Mouse (Mus musculus) forebrain, embryonic 14.5 days (tissue): ENCODE results near the gene Bmp8b. TPM values are rescaled to one million over a fixed set of nuclear protein-coding genes. Genes with fewer than 3 reads are reported as not detected.
"Not testable (repeated sequence)": the region's sequence is repeated elsewhere in the genome, so short reads cannot be mapped to it uniquely, and the experiment has no call there.

Experiments
- ATAC-seq: fragments of 200-750 bp; cut with Nextera tagmentation; 2 replicates; pipeline ENCODE4 v1.8.0; 2017; ENCODE audit warnings: mild to moderate bottlenecking, moderate library complexity
- DNase-seq: peaks from one replicate; pipeline ENCODE4 v3.0.0-alpha.2; 2015; ENCODE audit warnings: low spot score
- H3K27ac ChIP-seq: fragments of 300-500 bp; sonication (generic); 2 replicates; pipeline ENCODE4 v1.5.1; 2014; ENCODE audit warnings: low read depth, mild to moderate bottlenecking, control low read depth, low read length, moderate library complexity
- H3K27me3 ChIP-seq: fragments of 300-500 bp; sonication (generic); replicated peaks from 2 replicates; pipeline ENCODE4 v1.6.1; 2014; ENCODE audit warnings: low read length, control low read depth, mixed read lengths; ENCODE audit not compliant: control insufficient read depth, insufficient read depth
- H3K36me3 ChIP-seq: fragments of 300-500 bp; sonication (generic); 2 replicates; pipeline ENCODE4 v1.6.1; 2014; ENCODE audit warnings: low read length, control low read depth; ENCODE audit not compliant: control insufficient read depth, insufficient read depth
- H3K4me1 ChIP-seq: fragments of 300-500 bp; sonication (generic); 2 replicates; pipeline ENCODE4 v1.6.1; 2014; ENCODE audit warnings: antibody characterized with exemption, low read length, control low read depth; ENCODE audit not compliant: control insufficient read depth, insufficient read depth
- H3K4me2 ChIP-seq: fragments of 300-500 bp; sonication (generic); 2 replicates; pipeline ENCODE4 v1.6.1; 2014; ENCODE audit warnings: mild to moderate bottlenecking, control low read depth, low read length
- H3K4me3 ChIP-seq: fragments of 300-500 bp; sonication (generic); 2 replicates; pipeline ENCODE4 v1.5.1; 2014; ENCODE audit warnings: low read depth, low read length, control low read depth
- H3K9ac ChIP-seq: fragments of 300-500 bp; sonication (generic); 2 replicates; pipeline ENCODE4 v1.6.1; 2014; ENCODE audit warnings: mild to moderate bottlenecking, low read length, control low read depth, moderate library complexity
- H3K9me3 ChIP-seq: fragments of 300-500 bp; sonication (generic); replicated peaks from 2 replicates; pipeline ENCODE4 v1.6.1; 2016; ENCODE audit warnings: low read length, control low read depth, mixed read lengths; ENCODE audit not compliant: control insufficient read depth
- WGBS: fragments of 180-500 bp; shearing (Covaris S2); extraction: QIAGEN DNeasy Blood & Tissue Kit; methylation state at CpG from one replicate; pipeline ENCODE4 v1.1.7; 2014; 5-methylcytosine and 5-hydroxymethylcytosine counted together
- polyA plus RNA-seq: library from polyadenylated mRNA; unstranded; fragments of >200 nt; fragmentation: Nextera tagmentation; extraction: Ambion mirVana; gene quantifications from 2 replicates; pipeline ENCODE4 v1.2.1, GENCODE M21; 2014

Bmp8b gene
- polyA plus RNA-seq, 1 experiment from 2014 or later: 0.08 TPM

- H3K36me3 ChIP-seq, H3K9ac ChIP-seq, H3K4me1 ChIP-seq, H3K27ac ChIP-seq, H3K9me3 ChIP-seq, H3K27me3 ChIP-seq: not testable (repeated sequence)
- H3K4me2 ChIP-seq: peak overlapping the region; percentile 49
- peak overlapping the region; percentile 24 for H3K4me3 ChIP-seq
- peak; percentile 82 for ATAC-seq
- WGBS: 33% methylated on average over 21 of the region's 42 CpGs
- peak; percentile 24 for DNase-seq
Observed at GRCm38 (mm10) chr4:123116640-123117039, 11.7 kb downstream of the Bmp8b start.

- Histone ChIP-seq H3K9ac (no peak overlapping the region), H3K9me3 (no peaks in the 10 kb centered on the region), H3K4me3 (no peak overlapping the region), H3K4me1 (no peaks in the 10 kb centered on the region), H3K27me3 (no peaks in the 10 kb centered on the region), H3K4me2 (no peak overlapping the region), H3K36me3 (peaks cover 12% of the 10 kb centered on the region), H3K27ac (no peak overlapping the region)
- WGBS: 89% methylated on average over 2 of the region's 2 CpGs
- DNase-seq (no peak), ATAC-seq (no peak)
Observed at GRCm38 (mm10) chr4:123121286-123121685, 16.3 kb downstream of the Bmp8b start.

DNA sequence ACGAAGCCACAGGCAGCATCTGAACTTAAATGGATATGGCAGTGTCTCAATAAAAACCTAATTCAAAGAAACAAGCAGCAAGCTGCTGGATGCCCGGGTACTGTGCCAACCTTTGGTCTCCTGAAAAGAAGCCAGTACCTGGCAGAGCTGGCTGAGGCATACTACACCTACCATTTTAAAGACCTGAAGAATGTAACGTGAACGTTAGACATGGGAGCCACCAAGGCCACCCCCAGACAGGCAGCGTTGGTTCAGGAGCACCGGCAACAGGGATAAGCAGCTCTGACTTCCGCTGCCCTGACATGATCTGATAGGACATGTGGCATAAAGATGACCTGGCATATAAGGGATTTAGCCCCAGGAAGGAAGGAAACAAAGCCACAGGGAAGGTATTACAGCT, 21.7 kb downstream of the Bmp8b start:
- 94% methylated on average over 7 of the region's 7 CpGs for WGBS
- no peaks in the 10 kb centered on the region for H3K27me3 ChIP-seq
- no peaks in the 10 kb centered on the region for H3K9me3 ChIP-seq
- no peaks in the 10 kb centered on the region for H3K4me1 ChIP-seq
- H3K4me3 ChIP-seq: no peak overlapping the region
- DNase-seq (no peak), ATAC-seq (no peak)
- peaks cover 60% of the 10 kb centered on the region for H3K36me3 ChIP-seq
- H3K27ac ChIP-seq: no peak overlapping the region
- H3K4me2 ChIP-seq: no peak overlapping the region
- H3K9ac ChIP-seq: no peak overlapping the region

DNA sequence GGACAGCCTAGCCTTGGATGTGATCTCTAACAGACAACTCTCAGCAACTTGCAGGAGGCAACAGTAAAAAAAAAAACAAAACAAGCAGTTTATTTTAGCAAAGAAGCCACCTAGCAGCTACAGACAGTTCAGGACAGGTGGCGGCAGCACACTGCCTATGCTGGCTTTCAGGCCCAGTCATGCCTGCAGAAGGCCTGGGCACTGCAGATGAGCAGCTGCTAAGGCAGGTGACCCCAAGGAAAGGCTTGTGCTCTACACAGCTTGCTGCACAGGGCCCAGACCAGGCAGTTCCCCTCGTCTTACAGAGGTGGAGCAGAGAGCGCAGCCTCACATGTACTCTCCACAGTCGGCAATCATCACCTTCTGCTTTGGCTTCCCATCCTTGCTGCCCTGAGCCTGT, 22.1 kb downstream of the Bmp8b start:
- Histone ChIP-seq H3K9me3 (no peaks in the 10 kb centered on the region), H3K4me2 (no peak overlapping the region), H3K36me3 (peaks cover 64% of the 10 kb centered on the region), H3K9ac (no peak overlapping the region), H3K4me3 (no peak overlapping the region), H3K27ac (no peak overlapping the region), H3K4me1 (no peaks in the 10 kb centered on the region), H3K27me3 (no peaks in the 10 kb centered on the region)
- 89% methylated on average over 4 of the region's 4 CpGs for WGBS
- ATAC-seq: no peak
- no peak for DNase-seq

- peaks cover 38% of the 10 kb centered on the region for H3K36me3 ChIP-seq
- no peak overlapping the region for H3K9ac ChIP-seq
- no peak overlapping the region for H3K4me2 ChIP-seq
- DNase-seq (no peak), ATAC-seq (no peak)
- WGBS: 87% methylated on average over 3 of the region's 3 CpGs
- H3K4me1 ChIP-seq: peaks cover 12% of the 10 kb centered on the region
- no peaks in the 10 kb centered on the region for H3K27me3 ChIP-seq
- no peak overlapping the region for H3K27ac ChIP-seq
- no peaks in the 10 kb centered on the region for H3K9me3 ChIP-seq
- H3K4me3 ChIP-seq: no peak overlapping the region
Observed at GRCm38 (mm10) chr4:123137551-123137950, 32.6 kb downstream of the Bmp8b start.

DNA sequence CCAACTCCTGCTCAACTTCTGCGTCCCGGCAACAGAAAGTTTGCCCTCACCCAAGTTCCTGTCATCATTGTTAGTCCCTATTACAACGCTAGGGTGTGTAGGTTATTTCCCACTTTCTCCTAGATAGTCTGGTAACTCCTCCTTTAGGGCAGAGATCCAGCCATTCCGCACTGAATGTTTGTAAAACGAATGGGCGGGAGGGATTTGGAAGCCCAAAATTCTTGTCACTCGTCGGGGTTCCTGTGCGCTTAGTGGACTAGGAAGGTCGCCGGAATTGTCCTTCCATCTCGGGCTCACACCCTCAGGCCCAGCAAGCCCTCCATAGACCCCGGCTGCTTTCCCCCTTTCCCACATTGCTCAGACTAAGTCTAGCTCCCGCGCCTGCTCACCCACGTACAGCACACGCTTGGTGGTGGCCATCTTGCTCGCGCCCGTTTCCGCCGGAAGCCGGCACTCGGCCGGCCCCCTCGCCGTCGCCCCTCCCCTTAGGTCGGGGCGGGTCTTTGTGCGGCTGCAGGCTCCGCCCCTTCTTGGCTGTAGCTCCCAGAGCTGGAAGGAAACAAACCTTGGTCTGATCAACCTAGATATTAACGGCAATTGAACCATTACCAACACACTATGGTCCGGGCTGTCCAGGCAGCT, 34.7 kb downstream of the Bmp8b start, which contains the start of gene Ppie:
Gene Ppie, minus strand, starts transcription at position 439 of the 642 bp plus-strand sequence.
- WGBS: under 1% methylated on average over 34 of the region's 34 CpGs
- no peaks in the 10 kb centered on the region for H3K9me3 ChIP-seq

GRCm38 (mm10) chr4:123147446-123148150, 42.6 kb downstream of the Bmp8b start:
- H3K27ac ChIP-seq: no peak overlapping the region
- no peak overlapping the region for H3K4me2 ChIP-seq
- no peaks in the 10 kb centered on the region; the same call in 1 of the 2 replicates for H3K27me3 ChIP-seq
- no peak overlapping the region for H3K4me3 ChIP-seq
- H3K9ac ChIP-seq: no peak overlapping the region
- ATAC-seq (no peak), DNase-seq (no peak)
- no peaks in the 10 kb centered on the region for H3K4me1 ChIP-seq
- 80% methylated on average over 5 of the region's 5 CpGs for WGBS
- no peaks in the 10 kb centered on the region for H3K36me3 ChIP-seq
- H3K9me3 ChIP-seq: no peaks in the 10 kb centered on the region

More for the DNA sequence above, 34.7 kb downstream of the Bmp8b start, which contains the start of gene Ppie:
- ATAC-seq: peak; percentile 99
- Histone ChIP-seq H3K27me3 (no peaks in the 10 kb centered on the region), H3K9ac (peak within 1 kb of the TSS; percentile 66), H3K36me3 (peaks cover 21% of the 10 kb centered on the region), H3K4me1 (peaks cover 12% of the 10 kb centered on the region), H3K4me2 (peak within 1 kb of the TSS; percentile 92), H3K27ac (peak within 1 kb of the TSS; percentile 80; the same call in 1 of the 2 replicates), H3K4me3 (peak within 1 kb of the TSS; percentile 64)
- DNase-seq: peak; percentile 94

DNA sequence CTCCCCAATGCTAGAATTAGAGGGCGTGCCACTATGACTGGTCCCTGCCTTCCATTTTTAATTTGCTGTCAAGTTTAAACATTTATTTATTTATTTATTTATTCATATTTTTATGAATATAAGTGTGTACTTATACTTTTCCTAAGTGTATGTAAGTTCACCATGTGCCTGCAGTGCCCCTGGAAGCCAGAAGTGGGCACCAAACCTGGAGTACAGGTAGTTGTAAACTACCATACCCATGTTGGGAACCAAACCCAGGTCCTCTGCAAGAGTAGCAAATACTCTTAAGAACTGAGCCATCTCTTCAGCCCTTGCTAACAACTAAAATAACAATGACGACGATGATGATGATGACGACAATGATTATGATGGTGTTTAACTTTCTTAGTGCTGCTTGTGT, 47.0 kb downstream of the Bmp8b start:
- Histone ChIP-seq H3K36me3 (no peaks in the 10 kb centered on the region), H3K27me3 (no peaks in the 10 kb centered on the region; the same call in 1 of the 2 replicates), H3K4me2 (no peak overlapping the region), H3K27ac (no peak overlapping the region), H3K9me3 (no peaks in the 10 kb centered on the region), H3K4me1 (no peaks in the 10 kb centered on the region), H3K9ac (no peak overlapping the region), H3K4me3 (no peak overlapping the region)
- DNase-seq (no peak), ATAC-seq (no peak)
- WGBS: 75% methylated on average over 4 of the region's 4 CpGs

DNA sequence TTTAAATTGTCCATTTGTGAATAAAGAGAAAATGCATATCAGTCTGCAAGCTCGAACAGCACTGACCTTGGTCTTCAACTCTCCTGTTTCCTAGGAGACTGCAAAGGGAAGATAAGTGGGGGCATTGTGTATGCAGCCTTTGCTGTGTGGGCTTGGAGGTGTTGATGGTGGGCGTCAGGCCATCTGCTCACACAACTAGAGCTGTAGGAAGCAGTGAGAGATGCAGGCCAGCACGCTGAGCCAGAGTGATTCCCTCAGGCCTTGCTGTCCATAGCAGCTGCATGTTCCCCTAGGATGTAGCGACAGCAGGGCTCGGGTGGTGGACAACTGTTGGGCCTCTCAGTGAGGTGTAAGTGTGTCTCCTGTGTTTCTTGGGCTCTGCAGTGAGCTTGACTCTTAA, 48.0 kb downstream of the Bmp8b start:
- no peak overlapping the region for H3K4me3 ChIP-seq
- H3K36me3 ChIP-seq: no peaks in the 10 kb centered on the region
- no peaks in the 10 kb centered on the region for H3K27me3 ChIP-seq
- ATAC-seq (0 out of 2 replicates have a peak, but pooled peaks have one; percentile 26), DNase-seq (peak; percentile 5)
- no peak overlapping the region for H3K4me2 ChIP-seq
- H3K9me3 ChIP-seq: no peaks in the 10 kb centered on the region
- H3K27ac ChIP-seq: no peak overlapping the region
- no peaks in the 10 kb centered on the region for H3K4me1 ChIP-seq
- no peak overlapping the region for H3K9ac ChIP-seq
- WGBS: 52% methylated on average over 5 of the region's 5 CpGs
